Mouse (Mus musculus) brain, adult 2 months (tissue): Measurements from ENCODE around the gene Gm47959.
"Not testable (repeated sequence)": the region's sequence is repeated elsewhere in the genome, so short reads cannot be mapped to it uniquely, and the experiment has no call there.

ENCODE experiments used
- DNase-seq: peaks from one replicate; pipeline ENCODE4 v3.0.0; 2011; ENCODE audit warnings: low read depth, low spot score

The Gm47959 gene

DNA sequence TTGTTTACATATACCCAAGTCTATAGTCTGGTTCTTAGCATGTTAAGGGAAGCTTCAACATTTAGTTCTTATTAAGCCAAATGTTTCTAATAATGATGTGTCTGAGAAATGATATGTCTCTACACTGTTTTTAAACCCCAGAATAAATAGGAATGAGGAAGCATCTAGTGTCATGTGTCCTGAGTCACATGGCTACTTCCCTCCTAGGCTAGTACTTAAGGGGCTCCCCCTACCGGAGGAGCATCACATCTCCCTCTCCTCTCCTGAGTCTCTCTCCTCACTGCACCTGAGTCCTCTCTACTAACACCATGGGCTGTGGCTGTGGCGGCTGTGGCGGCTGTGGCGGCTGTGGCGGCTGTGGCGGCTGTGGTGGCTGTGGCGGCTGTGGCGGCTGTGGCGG, at the start of gene Gm47959:
Gm47959 (plus strand) TSS at position 243 of the 400 bp plus-strand sequence.
- DNase-seq = not testable (repeated sequence)

DNA sequence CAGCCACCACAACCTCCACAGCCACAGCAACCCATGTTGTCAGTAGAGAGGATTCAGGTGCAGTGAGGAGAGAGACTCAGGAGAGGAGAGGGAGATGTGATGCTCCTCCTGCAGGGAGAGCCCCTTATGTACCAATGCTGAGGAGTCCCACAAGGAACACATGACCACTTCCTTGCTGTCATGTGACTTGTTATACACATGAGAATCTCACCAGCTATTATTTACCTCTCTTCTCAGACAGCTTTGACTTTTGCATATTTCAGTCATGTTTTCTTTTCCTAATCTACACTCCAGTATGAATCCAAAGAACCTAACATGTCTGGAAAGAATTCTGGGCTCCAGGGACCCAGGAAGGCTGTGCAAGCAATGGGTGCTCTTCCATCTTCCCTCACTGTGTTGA, 44.4 kb upstream of the Gm47959 start, which contains the start of gene Gm7544:
Gm7544 (minus strand) TSS at position 101 of the 400 bp plus-strand sequence.
- DNase-seq = not testable (repeated sequence)

DNA sequence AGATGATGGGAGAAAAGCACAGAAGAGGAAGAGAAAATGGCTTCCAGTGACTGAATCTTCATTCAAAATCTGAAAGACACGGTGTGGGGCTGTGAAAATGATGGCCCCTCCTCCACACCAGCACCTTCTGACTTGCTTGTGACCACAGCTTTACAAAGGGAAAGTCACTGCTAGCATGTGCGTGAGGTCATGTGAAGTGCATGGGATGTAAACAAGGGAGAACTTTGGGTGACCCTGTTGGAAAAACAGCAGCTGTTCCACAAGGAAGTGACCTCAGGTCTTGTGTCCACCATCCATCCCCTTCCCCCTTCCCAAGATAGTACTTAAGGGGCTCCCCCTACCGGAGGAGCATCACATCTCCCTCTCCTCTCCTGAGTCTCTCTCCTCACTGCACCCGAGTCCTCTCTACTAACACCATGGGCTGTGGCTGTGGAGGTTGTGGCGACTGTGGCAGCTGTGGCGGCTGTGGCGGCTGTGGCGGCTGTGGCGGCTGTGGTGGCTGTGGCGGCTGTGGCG, 40.4 kb upstream of the Gm47959 start, which contains the start of gene Gm47955:
Gm47955 (plus strand) TSS at position 417 of the 516 bp plus-strand sequence.
- DNase-seq = no peak

DNA sequence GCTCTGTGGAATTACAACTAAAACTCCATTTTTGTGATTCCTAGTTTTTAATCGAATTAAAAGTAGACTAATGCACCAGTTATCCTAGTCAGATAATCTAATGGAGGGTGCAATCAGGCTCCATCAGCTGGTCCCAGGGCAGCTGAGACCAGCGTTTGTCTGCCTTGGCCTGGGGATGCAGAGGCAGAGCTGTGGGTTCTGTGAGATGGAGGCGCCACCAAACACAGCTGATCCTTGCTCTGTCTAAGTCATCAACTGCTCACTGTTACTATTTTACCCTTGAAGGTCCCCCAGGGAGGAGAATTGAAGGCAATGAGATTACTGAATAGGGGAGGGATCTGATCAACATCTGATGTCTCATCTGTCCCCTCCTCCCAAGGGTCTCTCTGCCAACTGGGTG, 33.9 kb upstream of the Gm47959 start:
- no peak for DNase-seq

DNA sequence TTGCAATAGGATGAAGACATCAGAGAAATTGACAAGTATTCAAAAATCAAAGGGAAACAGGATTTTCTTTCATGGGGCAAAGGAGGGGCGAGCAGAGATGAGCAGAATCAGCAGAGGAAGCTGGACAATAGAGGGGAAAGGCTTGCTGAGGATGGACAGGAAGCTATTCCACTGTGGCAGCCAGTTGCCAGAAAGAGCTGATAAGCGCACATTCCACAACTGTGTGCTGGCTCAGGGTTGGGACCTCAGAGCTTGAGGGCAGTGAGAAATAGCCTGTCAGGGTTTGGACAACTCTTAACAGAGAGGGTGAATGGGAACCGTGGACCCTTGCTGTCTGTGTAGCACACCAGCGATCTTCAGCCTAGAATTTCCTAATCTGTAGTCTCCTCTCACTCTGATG, 28.3 kb upstream of the Gm47959 start:
- DNase-seq = no peak

DNA sequence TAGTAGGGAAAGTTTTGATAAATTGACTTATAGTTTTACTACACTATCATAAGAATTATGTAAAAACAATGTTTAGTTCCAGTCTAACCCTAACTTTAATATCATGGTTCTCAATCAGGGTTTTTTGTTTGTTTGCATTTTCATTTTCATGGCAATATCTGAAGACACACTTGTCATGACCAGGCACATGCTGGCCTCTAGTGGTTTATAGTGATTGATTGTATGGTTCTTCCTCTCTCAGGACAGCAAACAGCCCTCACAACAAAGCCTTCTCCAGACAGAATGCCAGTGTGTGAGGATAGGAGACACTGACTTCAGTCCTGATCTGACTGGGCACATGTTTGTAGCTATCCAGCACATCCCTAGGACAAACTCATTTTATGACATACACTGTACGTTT, 27.1 kb upstream of the Gm47959 start:
- no peak for DNase-seq

DNA sequence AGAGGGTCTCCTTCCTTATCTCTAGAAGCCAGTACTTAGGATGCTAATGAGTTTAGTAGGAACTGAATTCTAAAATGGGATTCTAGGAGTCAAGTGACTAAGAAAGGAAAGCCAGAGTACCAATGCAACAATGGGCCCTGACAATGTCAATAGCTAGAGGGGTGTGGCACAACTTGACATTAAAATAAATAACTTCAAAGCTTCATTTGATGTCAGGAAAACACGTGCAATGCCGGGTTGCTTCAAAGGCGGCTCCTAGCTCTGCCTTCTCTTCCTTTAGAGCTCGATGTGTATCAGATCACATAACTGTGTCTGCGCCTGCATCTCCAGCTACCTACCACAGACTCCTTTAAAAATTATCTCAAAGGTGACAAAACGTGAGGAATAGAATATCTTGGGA, 26.4 kb upstream of the Gm47959 start:
- no peak for DNase-seq

DNA sequence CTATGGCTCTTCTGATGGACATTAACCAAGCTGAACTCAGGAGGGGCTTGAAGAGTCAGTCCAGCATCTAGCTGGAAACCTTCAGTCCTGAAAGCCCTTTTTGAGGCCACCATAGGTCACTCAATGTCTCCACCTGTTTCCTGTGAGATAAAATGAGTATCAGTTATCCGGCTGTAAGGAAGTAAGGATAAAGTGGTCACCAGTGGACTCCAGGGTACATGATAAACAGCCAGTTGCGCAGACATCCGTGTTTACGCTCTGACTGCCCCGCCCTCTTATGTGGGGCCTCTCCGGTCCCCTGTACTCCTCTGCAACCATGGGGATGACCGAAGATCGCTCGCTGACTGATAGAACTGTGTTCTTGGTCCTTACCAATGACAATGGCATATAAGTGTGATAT, 26.0 kb upstream of the Gm47959 start:
- DNase-seq = no peak

DNA sequence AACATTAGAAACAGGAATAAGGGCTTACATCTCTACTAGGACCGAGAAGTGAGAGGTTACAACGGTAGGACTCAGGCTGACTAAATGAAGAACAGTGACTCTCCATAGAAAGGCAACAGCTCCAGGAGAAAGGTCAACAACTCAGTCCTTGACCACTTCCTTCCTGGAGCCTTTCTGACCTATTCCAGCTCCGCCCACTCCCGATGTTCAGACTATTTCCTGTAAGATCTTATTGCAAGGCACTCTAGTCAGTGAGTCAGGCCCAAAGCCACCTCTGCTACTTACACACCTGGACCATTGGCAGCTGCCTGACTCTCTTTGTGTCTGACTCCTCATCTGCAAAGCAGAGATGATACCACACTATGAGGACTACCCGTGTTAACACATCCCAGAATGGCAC, 24.6 kb upstream of the Gm47959 start:
- no peak for DNase-seq

DNA sequence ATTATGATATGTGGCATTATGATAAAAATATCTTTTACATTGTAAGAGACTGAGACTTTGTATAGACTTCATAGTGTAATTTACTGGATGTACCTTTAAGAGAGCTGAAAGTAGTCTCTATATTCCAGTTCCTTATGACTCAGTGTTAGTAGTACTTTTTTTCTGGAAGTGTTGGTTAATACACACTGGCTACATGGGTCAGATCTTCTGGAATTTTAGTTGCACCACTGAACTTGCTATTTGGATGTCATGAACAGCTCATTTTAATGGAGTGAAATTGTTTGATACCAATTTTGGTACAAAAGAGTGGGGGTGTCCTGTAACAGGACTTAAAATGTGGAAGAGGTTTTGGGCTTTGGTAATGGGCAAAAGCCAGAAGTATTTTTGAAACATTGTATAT, 22.5 kb upstream of the Gm47959 start:
- DNase-seq = no peak

DNA sequence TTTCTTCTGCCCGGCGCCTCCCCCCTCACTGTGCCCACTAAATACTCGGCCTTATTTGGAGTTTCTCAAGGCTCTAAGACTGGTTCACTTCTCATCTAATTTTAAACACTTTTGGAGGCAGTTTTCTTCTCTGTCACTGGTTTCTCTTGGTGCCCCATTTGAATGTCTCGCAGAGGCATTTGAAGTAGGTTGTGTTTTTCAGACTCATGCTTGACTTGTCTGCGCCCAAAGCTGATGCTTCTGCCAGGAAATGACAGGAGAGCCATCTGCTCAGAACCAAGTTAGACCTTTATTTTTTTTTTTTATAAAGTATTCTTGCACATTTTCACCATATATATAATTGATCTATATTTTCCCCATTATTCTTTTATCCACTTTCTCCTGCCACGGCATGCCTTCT, 13.6 kb upstream of the Gm47959 start:
- peak; percentile 44 for DNase-seq

DNA sequence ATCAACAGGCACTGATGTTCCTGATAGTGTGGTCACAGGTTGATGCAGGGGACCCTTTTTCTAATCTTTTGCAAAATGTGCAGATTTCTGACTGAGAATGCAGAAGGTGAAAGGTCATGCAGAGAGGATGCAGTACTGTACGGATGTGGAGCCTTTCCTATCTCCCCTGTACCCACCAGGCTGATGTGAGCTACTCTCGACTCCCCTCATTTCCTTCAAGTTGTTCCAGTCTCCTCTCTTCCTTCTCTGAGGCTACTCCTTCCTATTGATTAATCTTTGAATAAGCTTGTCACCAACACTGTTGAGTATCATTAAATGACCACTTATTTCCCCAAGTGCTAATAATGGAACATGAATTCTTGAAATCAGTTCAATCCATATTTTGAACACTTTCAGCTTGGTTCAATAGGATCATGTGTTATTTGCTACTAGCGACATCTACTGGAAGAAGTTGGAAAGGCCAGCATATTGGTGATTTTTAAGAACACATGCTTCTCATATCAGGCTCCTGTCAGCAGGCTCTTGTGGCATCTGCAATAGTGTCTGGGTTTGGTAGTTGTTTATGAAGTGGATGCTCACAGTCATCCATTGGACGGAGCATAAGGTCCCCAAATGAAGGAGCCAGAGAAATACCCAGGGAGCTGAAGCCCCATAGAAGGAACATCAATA, 12.7 kb upstream of the Gm47959 start:
- peak; percentile 88 for DNase-seq

DNA sequence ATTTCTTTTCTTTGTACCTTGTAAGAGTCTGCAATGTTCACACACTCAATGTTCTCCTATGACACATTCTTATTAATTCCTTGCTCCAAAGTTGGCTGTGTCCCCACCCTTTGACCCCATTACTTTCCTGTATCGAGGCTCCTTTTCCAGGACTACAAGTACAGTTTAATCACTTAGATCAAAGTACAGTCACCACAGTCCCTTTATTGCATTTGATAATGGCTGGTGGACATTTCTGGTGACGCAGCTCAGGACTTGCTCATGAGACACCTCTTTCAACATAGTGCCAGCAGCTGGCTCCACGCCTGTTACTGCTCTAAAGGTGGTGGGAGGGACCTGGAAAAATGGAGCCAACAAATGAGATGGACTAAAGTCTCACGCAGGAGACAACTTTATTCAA, 9.3 kb upstream of the Gm47959 start:
- DNase-seq = no peak

DNA sequence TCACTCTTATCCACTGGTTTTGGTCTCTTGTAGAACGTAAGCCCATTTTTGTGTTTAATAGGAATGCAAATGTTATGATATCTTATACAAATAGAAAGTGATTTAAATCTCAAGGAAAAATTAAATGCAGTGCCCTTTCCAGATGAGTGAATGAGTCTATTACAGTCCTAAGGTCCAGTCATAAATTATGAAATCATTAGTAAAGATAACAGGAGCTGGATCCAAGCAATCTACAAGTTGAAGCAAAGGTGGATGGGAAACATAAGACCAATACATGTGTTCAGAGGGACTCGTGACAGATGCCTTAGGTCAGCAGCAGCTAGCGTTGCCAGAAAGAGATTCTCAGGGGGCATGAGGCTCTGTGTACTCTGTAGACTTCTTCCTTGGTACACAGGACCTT, 8.8 kb upstream of the Gm47959 start:
- no peak for DNase-seq

DNA sequence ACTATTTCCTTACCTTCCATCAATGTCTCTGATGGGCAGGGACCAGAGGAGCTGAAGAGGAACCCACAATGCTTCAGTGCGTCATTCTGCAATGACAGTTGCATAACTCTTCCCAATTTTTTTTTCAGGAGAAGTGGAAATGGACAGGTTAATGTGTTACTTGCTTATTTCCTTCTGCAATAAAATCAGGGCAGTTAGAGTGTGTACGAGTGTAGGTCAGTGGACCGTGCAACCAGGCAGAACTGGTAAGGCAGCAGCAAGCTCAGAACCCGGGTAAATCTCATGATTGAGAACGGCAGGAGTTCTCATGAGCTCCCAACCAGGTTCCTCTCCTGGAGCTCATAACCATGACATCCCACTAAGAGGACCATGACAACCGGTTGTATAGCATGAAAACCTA, 8.3 kb upstream of the Gm47959 start:
- no peak for DNase-seq

DNA sequence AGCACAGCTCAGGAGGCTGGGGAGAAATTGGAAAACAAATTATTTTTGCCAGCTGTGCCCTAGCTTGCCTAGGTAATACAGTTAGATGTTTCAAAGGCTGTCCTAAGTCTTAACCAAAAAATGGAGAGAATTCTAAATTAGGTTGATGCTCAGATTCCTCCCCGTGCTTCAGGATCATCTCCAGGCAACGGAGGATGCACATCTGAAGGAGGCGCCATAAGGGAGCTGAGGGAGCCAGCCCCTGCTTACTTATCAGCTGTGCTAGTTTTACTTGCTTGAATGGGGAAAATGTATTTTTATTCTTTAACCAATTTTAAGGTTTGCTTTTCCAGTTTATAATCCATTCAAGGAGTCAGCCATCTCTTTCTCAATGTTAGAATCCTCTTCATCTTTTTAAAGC, 6.4 kb upstream of the Gm47959 start:
- peak; percentile 42 for DNase-seq

DNA sequence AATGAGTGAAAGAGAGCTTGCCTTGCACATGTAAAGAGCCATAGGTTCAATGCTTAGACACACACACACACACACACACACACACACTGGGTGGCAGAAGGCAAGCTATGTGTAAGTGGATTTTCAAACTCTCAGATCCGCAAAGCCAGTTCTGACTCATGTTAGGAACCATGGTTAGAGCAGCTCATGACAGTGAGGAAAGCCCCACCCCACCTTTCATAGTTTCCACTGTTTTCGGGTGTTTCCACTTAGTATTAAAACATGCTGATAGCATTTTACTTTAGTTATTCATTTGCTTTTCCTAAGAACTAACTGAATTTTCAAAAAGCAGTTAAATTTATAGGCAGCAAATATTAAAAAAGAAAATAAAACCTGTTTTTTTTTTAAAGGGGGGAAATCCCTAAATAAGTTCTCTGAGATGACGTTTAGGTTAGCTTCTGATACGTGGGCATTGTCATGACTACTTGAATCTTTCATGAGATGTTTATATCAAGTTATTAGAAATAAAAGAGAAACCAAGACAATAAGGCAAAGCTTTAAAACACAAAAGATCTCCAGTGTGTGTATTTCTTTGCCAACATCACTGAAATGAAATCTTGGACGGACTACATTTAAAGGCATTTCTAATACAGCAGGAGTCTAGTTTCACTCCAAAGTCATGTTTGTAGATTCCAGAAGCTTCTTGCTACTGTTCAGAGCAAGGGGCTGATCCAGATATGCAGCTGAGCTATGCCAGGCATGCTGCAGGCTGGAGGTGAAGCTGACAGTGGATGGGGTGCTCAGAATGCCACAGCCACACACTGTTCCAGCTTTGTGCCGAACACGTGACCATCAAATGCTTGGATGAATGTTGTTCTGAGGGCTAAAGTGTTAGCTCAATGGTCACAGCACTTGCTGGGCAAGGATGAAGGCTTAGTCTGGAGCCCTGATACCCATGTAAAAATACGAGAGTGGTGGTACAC, 6.2 kb downstream of the Gm47959 start:
- DNase-seq = no peak

DNA sequence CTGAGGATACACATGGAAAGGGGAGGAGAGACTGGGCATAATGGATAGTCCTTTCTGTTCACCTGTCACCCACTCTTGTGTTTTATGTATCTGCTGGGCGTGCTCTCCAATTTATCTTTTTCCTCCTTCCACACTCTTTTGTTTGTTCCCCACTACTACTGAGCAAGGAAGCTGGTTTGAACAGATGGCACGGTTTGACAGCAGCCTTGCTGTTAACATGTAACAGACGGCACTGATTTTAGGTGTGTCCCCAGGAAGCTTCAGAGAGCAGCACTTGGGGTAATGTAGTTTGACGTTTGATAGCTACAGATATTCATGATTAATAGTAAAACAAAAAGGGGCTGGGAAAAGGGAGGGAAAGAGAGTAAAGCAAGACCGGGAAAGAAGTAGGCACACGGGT, 7.1 kb downstream of the Gm47959 start:
- DNase-seq = peak; percentile 43

DNA sequence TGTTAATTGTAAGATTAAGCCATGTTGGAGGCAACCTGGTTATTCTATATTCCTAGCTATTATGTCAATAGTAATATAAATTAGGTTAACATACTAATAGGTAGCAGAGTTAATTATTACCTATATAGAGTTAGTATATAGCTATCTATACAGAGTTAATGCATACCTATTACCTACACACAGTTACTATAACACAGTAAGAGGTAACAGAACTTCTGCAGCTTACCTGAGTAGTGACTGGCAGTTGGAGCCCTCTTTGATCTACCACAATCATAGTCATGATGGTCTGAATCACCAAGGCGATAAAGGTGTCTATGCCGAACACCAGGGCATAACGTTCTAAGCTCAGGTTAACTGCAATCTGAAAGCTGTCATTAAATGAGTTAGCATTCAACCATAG, 14.1 kb downstream of the Gm47959 start:
- no peak for DNase-seq

DNA sequence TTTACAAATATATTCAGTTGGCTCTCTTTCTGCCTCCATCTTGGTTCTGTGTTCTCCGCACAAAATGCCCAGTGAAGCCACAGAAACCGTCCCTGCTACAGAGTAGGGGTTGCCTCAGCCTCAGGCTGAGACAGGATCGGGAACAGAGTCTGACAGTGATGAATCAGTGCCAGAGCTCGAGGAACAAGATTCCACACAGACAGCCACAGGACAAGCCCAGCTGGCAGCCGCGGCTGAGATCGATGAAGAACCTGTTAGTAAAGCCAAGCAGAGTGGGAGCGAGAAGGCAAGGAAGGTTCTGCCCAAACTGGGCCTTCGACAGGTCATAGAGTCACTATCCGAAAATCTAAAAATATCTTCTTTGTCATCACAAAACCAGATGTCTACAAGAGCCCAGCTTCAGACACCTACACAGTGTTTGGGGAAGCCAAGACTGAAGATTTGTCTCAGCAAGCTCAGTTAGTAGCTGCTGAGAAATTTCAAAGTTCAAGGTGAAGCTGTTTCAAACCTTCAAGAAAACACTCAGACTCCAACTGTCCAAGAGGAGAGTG, 15.1 kb downstream of the Gm47959 start:
- DNase-seq = peak; percentile 12

DNA sequence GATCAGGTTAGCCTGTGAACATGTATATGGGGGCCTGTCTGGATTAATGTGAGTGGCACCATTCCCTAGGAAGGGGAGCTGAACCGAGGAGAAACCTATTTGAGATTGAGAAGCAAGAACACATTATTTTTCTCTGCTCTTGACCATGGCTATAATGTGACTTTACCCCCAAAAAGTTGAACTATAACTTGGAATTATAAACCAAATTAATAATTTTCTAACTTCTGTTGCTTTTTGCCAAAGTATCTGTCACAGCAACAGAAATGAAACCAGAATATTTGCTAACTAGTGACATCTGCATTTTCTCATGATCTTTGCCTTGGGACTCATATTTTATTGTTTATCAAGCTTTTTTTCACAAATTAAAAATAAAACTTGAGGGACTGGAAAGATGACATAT, 16.2 kb downstream of the Gm47959 start:
- no peak for DNase-seq

DNA sequence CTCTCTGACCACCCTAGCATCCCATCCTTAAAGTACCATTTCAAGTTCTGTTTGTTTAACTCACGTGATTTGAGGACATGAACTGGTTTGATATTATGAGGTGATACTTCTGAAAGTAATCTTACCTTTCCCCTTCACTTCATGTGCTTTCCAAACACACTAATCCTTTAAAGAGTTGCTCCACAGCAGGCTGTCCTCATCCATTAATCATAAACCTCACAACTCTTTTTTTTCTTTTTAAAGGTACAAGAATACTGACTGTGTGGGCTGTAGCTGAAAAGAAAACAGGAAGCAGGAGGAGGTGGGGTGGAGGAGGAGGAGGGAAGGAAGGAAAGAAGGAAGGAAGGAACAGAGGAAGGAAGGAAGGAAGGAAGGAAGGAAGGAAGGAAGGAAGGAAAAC, 31.6 kb downstream of the Gm47959 start:
- no peak for DNase-seq
